8 mouse cellular contexts compared by ENCODE assay signal in genomic region chr7:130959868-130960267, GRCm38 (mm10). TPM values are rescaled to one million over a fixed set of nuclear protein-coding genes. Genes with fewer than 3 reads are reported as not detected.
A peak's percentile ranks its signal among the peaks of the same experiment; 100 is the strongest.
DNase-seq lines count a peak whose midpoint lies in the region; ATAC-seq lines count a peak whose summit lies in the region.

No protein-coding gene starts in this region.

- H3K9me3 ChIP-seq in heart, embryonic 12.5 days (replicated peaks), result no peaks in the 10 kb centered on the region

- H3K9ac ChIP-seq in heart, embryonic 12.5 days, result no peak overlapping the region

- H3K4me1 ChIP-seq in heart, embryonic 12.5 days (replicated peaks), result peaks cover 43% of the 10 kb centered on the region

- no peak overlapping the region for H3K4me3 ChIP-seq in heart, embryonic 12.5 days

- no peak for DNase-seq in frontal cortex, postnatal 25 days (ENCODE audit: low spot score in 2 of 2)
- peak; percentile 75 for DNase-seq in Muller cell, postnatal 12 days (ENCODE audit: inconsistent ontology term)
- DNase-seq in layer of hippocampus, adult 8-10 months (ENCODE audit: low spot score in 2 of 2), result peak; percentile 55 to 66
- peak; percentile 55 to 77 for DNase-seq in urinary bladder, postnatal 36 days (ENCODE audit: low spot score in 2 of 2)
- DNase-seq in embryo, embryonic 10.5 days (ENCODE audit: low spot score), result no peak

- H3K36me3 ChIP-seq in heart, embryonic 12.5 days, result peaks cover 3% of the 10 kb centered on the region; the same call in 1 of the 2 replicates

- H3K27ac ChIP-seq in heart, embryonic 12.5 days (ENCODE audit: poor library complexity, severe bottlenecking), result peak overlapping the region; percentile 16; the same call in 1 of the 2 replicates

- peak; percentile 60 for ATAC-seq in frontal cortex, adult (ENCODE audit: low TSS enrichment)
- no peak for ATAC-seq in heart, embryonic 12.5 days (ENCODE audit: insufficient number of reproducible peaks, low FRiP score)
- ATAC-seq in CD4-positive, CD25-positive, alpha-beta regulatory T cell, adult 4 months, result no peak

- no peaks in the 10 kb centered on the region for H3K27me3 ChIP-seq in heart, embryonic 12.5 days (replicated peaks)

- WGBS in heart, embryonic 12.5 days, result 19% methylated on average over 7 of the region's 7 CpGs

- H3K4me2 ChIP-seq in heart, embryonic 12.5 days, result peak overlapping the region; percentile 14; the same call in 1 of the 2 replicates

RNA-seq across cellular contexts. Expression of gene Htra1, which starts 24.0 kb away (rescaled TPM):
- 72.8 and 75.2 TPM in 2 replicates for polyA plus RNA-seq in heart, embryonic 12.5 days (2016; fragmentation: Nextera tagmentation; extraction: Ambion mirVana)
- total RNA-seq in layer of hippocampus, adult 8-10 months (2022), result 100 to 1,000 TPM; 184 to 219 (median 213) TPM
- not detected for polyA plus RNA-seq in CD4-positive, CD25-positive, alpha-beta regulatory T cell, adult 4 months (2017; shearing (Covaris generic))

Comparison
In these comparisons a context has a peak if more than half of its experiments do, and no peak if none do; other contexts are left out.
1. DNase-seq: peak in Muller cell, postnatal 12 days (single experiment), layer of hippocampus, adult 8-10 months (2 of 2) and urinary bladder, postnatal 36 days (2 of 2); none in frontal cortex, postnatal 25 days (0 of 2) and embryo, embryonic 10.5 days (single experiment).
2. RNA of gene Htra1, which starts 24.0 kb away (polyA plus RNA-seq): 72.8 to 75.2 TPM in heart, embryonic 12.5 days; not detected in CD4-positive, CD25-positive, alpha-beta regulatory T cell, adult 4 months; every median in the first group is over 10 times any median in the second.